Mouse (Mus musculus) embryonic facial prominence, embryonic 14.5 days (tissue): ENCODE results near the gene Gramd1c. TPM values are rescaled to one million over a fixed set of nuclear protein-coding genes. Genes with fewer than 3 reads are reported as not detected.

Experiments
- ATAC-seq: fragments of 200-750 bp; cut with Nextera tagmentation; 2 replicates; pipeline ENCODE4 v1.8.0; 2017; ENCODE audit warnings: low read depth, moderate number of reproducible peaks, moderate TSS enrichment
- DNase-seq: peaks from one replicate; pipeline ENCODE4 v3.0.0-alpha.2; 2015; ENCODE audit warnings: low spot score
- H3K27ac ChIP-seq: fragments of 300-500 bp; sonication (generic); replicated peaks from 2 replicates; pipeline ENCODE4 v1.5.1; 2014; ENCODE audit warnings: low read depth, mild to moderate bottlenecking, low read length, moderate library complexity
- H3K27me3 ChIP-seq: fragments of 300-500 bp; sonication (generic); replicated peaks from 2 replicates; pipeline ENCODE4 v1.6.1; 2014; ENCODE audit warnings: low read length; ENCODE audit not compliant: control insufficient read depth, insufficient read depth
- H3K36me3 ChIP-seq: fragments of 300-500 bp; sonication (generic); 2 replicates; pipeline ENCODE4 v1.6.1; 2014; ENCODE audit warnings: low read length, mixed read lengths; ENCODE audit not compliant: control insufficient read depth, insufficient read depth
- H3K4me1 ChIP-seq: fragments of 300-500 bp; sonication (generic); 2 replicates; pipeline ENCODE4 v1.6.1; 2014; ENCODE audit warnings: antibody characterized with exemption, low read length; ENCODE audit not compliant: control insufficient read depth, insufficient read depth
- H3K4me2 ChIP-seq: fragments of 300-500 bp; sonication (generic); 2 replicates; pipeline ENCODE4 v1.6.1; 2014; ENCODE audit warnings: low read depth, mild to moderate bottlenecking, low read length, moderate library complexity, mixed read lengths
- H3K4me3 ChIP-seq: fragments of 300-500 bp; sonication (generic); 2 replicates; pipeline ENCODE4 v1.5.1; 2014; ENCODE audit warnings: low read depth, mild to moderate bottlenecking, low read length
- H3K9ac ChIP-seq: fragments of 300-500 bp; sonication (generic); 2 replicates; pipeline ENCODE4 v1.6.1; 2014; ENCODE audit warnings: low read depth, mild to moderate bottlenecking, low read length, moderate library complexity, mixed read lengths
- H3K9me3 ChIP-seq: fragments of 300-500 bp; sonication (generic); 2 replicates; pipeline ENCODE4 v1.6.1; 2016; ENCODE audit warnings: low read length; ENCODE audit not compliant: control insufficient read depth
- whole genome bisulfite sequencing: fragments of 180-500 bp; shearing (Covaris S2); extraction: QIAGEN DNeasy Blood & Tissue Kit; methylation state at CpG from one replicate; pipeline ENCODE4 v1.1.7; 2014; 5-methylcytosine and 5-hydroxymethylcytosine counted together
- microRNA-seq: library from miRNA; unstranded; fragments of <30 nt; microRNA quantifications from one replicate; pipeline ENCODE4, GENCODE M21; 2016; ENCODE audit warnings: borderline number of aligned reads
- polyA plus RNA-seq: library from polyadenylated mRNA; unstranded; fragments of >200 nt; fragmentation: Nextera tagmentation; extraction: Ambion mirVana; gene quantifications from 2 replicates; pipeline ENCODE4 v1.2.1, GENCODE M21; 2014

Gene Gramd1c
- polyA plus RNA-seq, 1 experiment from 2014 or later = 7.7 TPM

DNA sequence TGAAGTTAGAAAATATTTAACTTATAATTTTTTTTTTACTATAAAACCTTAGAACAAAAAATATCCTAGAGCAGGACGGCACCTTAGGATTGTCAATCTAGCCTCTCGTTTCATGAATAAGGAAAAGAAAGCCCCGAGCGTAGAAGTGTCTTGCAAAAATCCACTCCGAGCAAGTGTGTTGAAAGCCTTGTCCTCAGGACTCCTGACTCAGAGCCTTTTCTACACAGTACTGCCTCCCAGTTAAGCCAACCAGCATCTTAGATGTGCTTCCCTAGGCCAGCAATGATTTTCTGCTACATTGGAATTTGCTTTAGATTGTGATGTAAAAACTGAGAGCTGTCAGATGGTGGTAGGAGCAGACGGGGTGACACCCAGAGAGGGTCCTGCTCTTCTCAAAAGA lies 130.1 kb downstream of the Gramd1c start:
- no peak overlapping the region for H3K27ac ChIP-seq
- DNase-seq (no peak), ATAC-seq (no peak)
- H3K27me3 ChIP-seq = no peaks in the 10 kb centered on the region
- WGBS = 85% methylated on average over 6 of the region's 6 CpGs
- no peak overlapping the region for H3K4me2 ChIP-seq
- no peaks in the 10 kb centered on the region for H3K36me3 ChIP-seq
- H3K4me3 ChIP-seq = no peak overlapping the region
- no peaks in the 10 kb centered on the region for H3K4me1 ChIP-seq
- H3K9ac ChIP-seq = no peak overlapping the region
- H3K9me3 ChIP-seq = no peaks in the 10 kb centered on the region

- no peak overlapping the region for H3K9ac ChIP-seq
- WGBS = 78% methylated on average over 7 of the region's 7 CpGs
- H3K4me3 ChIP-seq = no peak overlapping the region
- no peaks in the 10 kb centered on the region for H3K27me3 ChIP-seq
- DNase-seq (no peak), ATAC-seq (no peak)
- no peaks in the 10 kb centered on the region for H3K9me3 ChIP-seq
- H3K27ac ChIP-seq = no peak overlapping the region
- H3K4me1 ChIP-seq = no peaks in the 10 kb centered on the region
- no peak overlapping the region for H3K4me2 ChIP-seq
- H3K36me3 ChIP-seq = no peaks in the 10 kb centered on the region
Measured at GRCm38 (mm10) chr16:43932319-43932718, 130.8 kb downstream of the Gramd1c start.

- no peaks in the 10 kb centered on the region for H3K36me3 ChIP-seq
- ATAC-seq (no peak), DNase-seq (no peak)
- 85% methylated on average over 3 of the region's 3 CpGs for WGBS
- no peak overlapping the region for H3K4me3 ChIP-seq
- H3K9me3 ChIP-seq = no peaks in the 10 kb centered on the region
- H3K9ac ChIP-seq = no peak overlapping the region
- no peaks in the 10 kb centered on the region for H3K4me1 ChIP-seq
- H3K27ac ChIP-seq = no peak overlapping the region
- H3K27me3 ChIP-seq = no peaks in the 10 kb centered on the region
- no peak overlapping the region for H3K4me2 ChIP-seq
Measured at GRCm38 (mm10) chr16:43931502-43931901, 131.6 kb downstream of the Gramd1c start.

DNA sequence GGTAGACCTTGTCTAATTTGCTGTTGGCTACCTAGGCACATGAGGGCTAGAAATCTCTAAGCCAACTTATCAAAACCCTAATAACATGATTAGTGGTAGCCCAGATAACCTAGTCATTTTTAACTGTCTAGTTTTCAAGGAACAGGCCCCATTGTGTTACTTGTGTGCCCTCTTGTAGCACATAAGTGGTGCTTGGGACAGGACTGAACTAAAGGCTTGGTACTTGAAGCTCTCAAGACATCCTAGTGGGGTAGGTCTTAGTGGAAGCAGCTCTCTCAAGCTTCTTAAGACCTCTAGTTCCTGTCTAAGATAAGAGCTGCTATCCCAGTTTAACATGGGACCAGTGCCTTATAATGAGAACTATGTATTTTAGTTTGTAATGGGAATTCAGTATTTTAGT lies 132.6 kb downstream of the Gramd1c start:
- ATAC-seq (no peak), DNase-seq (no peak)
- Histone ChIP-seq H3K27me3 (no peaks in the 10 kb centered on the region), H3K36me3 (no peaks in the 10 kb centered on the region), H3K4me1 (no peaks in the 10 kb centered on the region), H3K9me3 (no peaks in the 10 kb centered on the region), H3K9ac (no peak overlapping the region), H3K4me3 (no peak overlapping the region), H3K4me2 (no peak overlapping the region), H3K27ac (no peak overlapping the region)

Small RNA genes lying within 50 kb of the gene (microRNA-seq; reads per million reads assigned to microRNA genes)
- not detected for gene Mir3470b

Other genes starting within 250 kb of the Gramd1c start
- gene Ccdc191, start 173.5 kb downstream of the Gramd1c start, polyA plus RNA-seq = 10.0 and 11.9 TPM in 2 replicates
- gene Qtrt2, start 136.5 kb downstream of the Gramd1c start, polyA plus RNA-seq = 28.3 and 34.1 TPM in 2 replicates
- gene Zdhhc23, start 83.6 kb downstream of the Gramd1c start, polyA plus RNA-seq = 0.71 and 1.2 TPM in 2 replicates
- 75.2 and 76.2 TPM in 2 replicates for gene Atp6v1a, start 76.4 kb upstream of the Gramd1c start, polyA plus RNA-seq
- 88.8 and 92.1 TPM in 2 replicates for gene Naa50, start 76.5 kb upstream of the Gramd1c start, polyA plus RNA-seq
- 4.7 and 5.5 TPM in 2 replicates for gene Usf3, start 109.9 kb upstream of the Gramd1c start, polyA plus RNA-seq